Mouse (Mus musculus): Measurements from ENCODE around the gene Spns2.

DNA sequence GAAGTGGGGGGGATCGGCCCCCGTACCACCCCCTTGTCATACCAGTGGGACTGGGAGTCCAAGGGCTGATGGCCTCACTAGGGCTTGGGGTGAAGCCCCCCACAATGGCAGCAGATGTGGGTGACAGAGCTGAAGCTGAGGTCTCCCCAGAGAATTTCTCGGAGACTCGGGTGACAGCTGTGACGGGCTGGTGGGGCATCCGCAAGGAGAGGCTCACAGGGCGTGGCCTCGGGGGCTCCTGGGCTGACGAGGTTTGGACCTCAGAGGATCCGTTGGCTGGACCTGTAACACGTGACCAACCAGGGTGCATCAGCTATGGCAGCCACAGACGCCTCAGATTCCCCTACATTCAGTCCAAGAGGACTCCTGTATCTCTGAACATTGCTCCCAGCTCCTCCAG is 86.7 kb downstream of the Spns2 start:
- TF ChIP-seq POLR2A (IDR thresholded peaks at IDR 0.05; ENCODE audit: borderline replicate concordance, low read depth, low read length) (no peak), CTCF (IDR thresholded peaks at IDR 0.05; ENCODE audit: low read depth, low read length) (no peak)
